Mouse (Mus musculus) ES-E14 (cell line): ENCODE data around the gene Ctc1.

ENCODE experiments used
- CHD2 ChIP-seq: IDR thresholded peaks from 2 replicates; pipeline ENCODE4 v1.6.1; 2014; ENCODE audit warnings: mild to moderate bottlenecking, low read depth, low read length, inconsistent platforms
- MAFK ChIP-seq: IDR thresholded peaks from 2 replicates; pipeline ENCODE4 v1.6.1; 2014; ENCODE audit warnings: mild to moderate bottlenecking, low read depth, low read length, inconsistent platforms; ENCODE audit not compliant: insufficient read depth
- ZC3H11A ChIP-seq: IDR thresholded peaks from 2 replicates; pipeline ENCODE4 v1.6.1; 2012; ENCODE audit warnings: low read depth, mild to moderate bottlenecking, inconsistent platforms, low read length, borderline replicate concordance
- ZNF384 ChIP-seq: IDR thresholded peaks from 2 replicates; pipeline ENCODE4 v1.6.1; 2012; ENCODE audit warnings: low read depth, low read length, inconsistent platforms

- no peak for TF ChIP-seq ZNF384
- no peak for TF ChIP-seq ZC3H11A
- TF ChIP-seq MAFK, result no peak
- TF ChIP-seq CHD2, result no peak
Measured at GRCm38 (mm10) chr11:69078041-69078440, 62.3 kb downstream of the Ctc1 start.
